Mouse (Mus musculus): Measurements from ENCODE around the gene Gm10799.
"Not testable (repeated sequence)": the region's sequence is repeated elsewhere in the genome, so short reads cannot be mapped to it uniquely, and the experiment has no call there.

Gene Gm10799

DNA sequence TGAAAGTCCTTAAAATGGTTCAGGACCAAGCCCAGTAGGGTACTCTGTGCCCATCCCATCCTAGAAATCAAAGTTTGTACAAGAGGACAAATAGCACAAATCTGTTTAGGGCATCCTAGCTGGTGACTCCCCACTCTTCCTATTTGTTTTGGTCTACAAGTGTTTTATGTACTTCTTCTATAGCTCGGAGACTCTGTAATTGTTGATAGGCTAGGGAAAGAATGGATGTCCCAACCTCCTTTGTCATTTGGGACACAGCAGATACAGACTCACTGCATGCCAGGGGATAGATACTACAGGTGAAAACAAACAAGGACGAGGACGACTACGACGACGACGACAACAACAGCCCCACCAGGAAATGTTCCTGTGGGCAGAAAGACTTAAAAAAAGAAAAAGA is at the start of gene Gm10799:
Gm10799 (minus strand) TSS at position 101 of the 400 bp plus-strand sequence.
- not testable (repeated sequence) for DNase-seq (ENCODE audit: low spot score)

DNA sequence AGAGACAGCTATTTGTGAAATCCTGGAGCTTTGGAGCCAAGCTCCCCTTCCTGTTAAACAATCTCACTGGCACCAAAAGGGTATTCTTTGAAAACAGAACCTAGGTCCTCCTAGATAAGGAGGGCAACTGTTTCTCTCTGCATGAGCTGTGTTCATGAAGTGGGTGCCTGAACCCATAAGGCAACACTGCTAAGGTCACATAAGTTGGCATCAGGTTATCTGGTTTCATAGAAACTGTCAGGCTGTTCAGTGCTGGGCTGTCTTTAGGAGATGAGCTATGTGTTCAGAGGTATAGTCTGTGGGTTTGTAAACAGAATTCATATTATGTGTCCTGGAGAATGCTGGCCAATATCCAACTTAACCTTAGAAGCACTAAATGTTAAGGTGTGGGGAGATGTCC is 48.8 kb upstream of the Gm10799 start:
- DNase-seq (ENCODE audit: low spot score), result not testable (repeated sequence)

DNA sequence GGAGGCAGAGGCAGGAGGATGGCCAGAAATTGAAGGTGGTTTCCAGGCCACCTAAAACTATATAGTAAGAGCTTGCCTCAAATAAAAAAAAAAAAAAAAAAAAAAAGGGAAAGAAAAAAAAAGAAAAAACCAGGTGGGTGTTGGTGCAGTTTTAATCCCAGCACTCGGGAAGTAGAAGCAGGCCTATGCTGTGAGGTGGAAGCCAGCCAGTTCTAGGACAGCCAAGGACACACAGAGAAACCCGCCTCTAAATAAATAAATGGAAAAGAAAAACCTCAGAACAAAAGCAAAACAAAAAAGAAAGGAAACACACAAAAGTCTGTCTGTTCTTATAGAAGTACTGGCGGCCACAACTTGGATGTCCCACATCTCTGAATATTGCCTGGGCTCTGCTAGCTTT is 46.5 kb upstream of the Gm10799 start:
- no peak for DNase-seq (ENCODE audit: low spot score)

DNA sequence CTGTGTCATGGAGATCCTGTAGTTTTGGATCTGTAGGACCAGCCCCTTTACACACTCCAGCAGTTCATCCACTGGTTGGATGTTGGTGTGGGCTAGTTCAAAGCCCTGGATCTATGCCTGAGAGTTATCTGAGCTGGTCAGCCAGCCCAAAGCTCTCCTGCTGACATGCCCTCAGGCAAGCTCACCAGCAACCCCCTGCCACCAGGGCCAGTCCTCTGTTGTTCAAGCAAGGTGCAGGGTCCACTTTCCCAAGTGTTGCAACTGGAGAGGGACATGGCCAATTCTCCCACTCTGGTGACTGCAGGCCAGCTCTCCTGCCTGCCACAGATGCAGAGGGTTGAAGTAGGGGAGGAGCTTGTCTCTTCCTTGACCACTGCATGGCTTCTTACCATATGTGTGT is 45.2 kb upstream of the Gm10799 start:
- not testable (repeated sequence) for DNase-seq (ENCODE audit: low spot score)

DNA sequence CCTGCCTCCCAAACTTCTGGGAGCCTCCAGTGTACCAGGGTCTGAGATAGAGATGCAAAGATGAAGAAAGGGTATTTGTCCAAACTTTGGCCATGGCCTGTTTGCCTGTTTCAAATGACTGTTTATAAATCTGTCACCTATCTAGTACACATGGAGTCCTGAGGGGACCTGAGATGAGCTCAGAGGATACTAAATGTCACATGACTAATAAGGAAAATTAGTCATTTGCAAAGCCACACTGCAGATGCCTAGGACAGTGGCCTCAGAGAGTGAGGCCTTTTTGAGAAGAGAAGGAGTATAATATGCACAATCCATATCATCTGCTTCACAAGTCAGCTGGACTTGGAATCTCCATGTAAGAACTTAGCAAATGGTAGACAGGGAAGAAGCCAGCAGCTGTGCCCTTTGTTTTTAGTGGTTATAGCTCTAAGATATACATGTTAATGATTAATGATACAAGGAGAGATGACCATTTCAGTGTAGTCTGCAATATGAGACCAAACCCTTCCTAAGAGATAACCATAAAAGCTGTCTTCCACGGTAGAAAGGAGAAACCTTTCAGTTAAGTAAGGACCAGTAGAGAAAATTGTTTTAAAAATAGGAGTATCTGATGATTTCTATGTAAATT is 42.9 kb upstream of the Gm10799 start:
- DNase-seq (ENCODE audit: low spot score), result not testable (repeated sequence)

DNA sequence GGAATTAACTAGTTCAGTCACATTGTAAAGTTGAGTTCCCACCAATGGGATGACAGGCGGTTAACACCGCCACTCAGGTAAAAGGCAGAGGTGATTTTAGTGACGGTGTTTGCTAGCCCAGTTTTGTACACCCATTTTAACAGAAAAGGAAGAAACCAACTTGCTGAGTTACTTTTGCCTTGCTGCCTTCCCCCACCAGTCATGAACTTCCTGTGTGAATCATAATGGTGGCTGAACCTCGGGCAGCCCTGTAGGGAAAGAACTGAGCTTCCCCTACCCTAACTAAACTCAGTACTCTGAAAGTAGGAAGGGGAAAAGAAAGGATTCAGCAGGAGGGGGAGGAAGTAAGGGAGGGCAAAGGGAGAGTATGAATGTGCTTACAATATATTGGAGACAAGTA is 41.7 kb upstream of the Gm10799 start:
- DNase-seq (ENCODE audit: low spot score), result no peak

DNA sequence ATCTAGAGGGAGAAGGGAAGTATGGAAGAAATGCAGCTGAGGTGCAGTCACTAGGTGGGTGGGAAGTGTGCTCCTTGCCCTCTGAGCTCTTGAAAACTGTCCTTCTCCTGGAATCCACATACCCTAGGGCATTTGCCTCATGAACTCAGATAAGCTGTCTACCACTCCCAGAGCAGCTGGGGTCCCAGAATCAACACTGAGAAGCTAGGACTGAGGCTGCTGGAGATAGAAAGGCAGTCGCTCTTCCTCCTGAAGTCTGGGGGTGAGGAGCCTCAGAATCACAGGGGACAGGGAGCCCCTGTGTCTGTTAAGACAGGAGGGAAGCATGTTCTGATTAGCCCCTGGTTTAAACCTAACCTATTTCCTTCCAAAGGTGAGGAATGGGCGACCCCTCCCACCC is 41.2 kb upstream of the Gm10799 start:
- no peak for DNase-seq (ENCODE audit: low spot score)

DNA sequence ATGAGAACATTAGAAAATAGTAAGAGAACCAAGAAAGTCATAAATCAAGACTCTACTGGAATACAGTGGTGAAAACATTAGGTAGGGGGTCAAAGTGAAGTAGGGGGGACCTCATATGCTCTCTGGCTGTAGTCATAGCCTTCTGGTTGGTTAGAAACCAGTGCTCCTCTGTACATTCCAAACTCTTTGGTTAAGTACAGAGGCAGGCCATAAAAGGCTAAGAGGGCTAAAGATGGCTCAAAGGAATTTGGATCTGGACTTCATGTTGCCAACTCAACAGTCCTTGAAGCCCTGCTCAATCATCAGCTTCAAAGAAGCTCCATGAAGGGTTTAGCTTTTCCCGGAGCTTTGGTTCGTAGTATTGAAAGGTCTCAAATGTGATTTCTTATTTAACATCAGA is 40.7 kb upstream of the Gm10799 start:
- not testable (repeated sequence) for DNase-seq (ENCODE audit: low spot score)

DNA sequence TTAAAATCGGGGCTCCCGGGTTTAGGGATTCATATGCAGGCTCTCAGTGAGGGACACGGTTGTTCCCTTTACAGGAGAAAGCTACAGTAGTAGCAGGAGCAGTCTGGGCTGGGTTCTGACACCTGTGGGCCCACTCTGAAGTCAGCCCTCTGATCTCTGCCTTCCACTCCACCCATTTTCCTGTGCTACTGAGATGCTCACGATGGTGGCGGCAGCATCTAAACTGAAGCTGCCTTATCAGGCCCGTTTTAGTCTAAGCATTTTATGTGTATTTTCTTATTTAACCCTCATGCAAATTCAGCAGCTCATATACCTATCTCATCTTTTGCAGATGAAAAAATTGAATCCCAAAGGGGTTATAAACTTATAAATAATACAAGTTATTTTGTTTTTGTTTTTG is 36.5 kb upstream of the Gm10799 start:
- no peak for DNase-seq (ENCODE audit: low spot score)

DNA sequence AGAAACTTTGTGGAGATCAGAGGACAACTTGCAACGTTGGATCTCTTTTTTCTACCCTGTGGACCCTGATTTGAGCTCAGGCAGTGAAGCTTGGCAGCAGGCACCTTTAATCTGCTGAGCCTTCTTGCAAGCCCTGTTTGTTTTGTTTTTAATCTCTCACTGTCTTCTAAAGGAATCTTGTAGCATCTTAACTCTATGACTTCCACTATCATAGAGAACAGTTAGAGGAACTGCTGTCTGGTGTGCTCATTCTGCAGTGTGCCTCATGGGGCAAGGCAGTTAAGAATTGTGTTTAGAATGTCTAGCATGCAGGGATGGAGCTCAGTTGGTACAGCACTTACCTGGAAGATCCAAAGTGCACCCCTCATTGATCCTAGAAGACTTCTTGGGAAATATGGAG is 31.6 kb upstream of the Gm10799 start:
- DNase-seq (ENCODE audit: low spot score), result no peak

DNA sequence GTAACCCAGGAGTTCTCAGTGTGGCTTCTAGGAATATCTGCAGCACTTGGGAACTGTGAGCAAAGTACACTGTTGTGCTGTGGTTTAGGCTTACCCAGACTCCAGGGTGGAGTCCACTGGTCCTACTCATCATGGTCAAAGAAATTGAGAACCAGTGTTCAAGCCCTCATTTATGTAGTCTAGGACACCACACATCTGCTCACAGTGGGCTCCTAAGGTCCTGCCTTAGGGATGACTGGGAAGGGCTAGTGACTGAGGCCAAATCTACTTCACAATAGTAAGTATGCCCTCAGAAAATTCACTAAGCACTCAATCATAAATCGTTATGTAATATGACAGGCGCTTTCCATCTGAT is 30.9 kb upstream of the Gm10799 start:
- DNase-seq (ENCODE audit: low spot score), result no peak

DNA sequence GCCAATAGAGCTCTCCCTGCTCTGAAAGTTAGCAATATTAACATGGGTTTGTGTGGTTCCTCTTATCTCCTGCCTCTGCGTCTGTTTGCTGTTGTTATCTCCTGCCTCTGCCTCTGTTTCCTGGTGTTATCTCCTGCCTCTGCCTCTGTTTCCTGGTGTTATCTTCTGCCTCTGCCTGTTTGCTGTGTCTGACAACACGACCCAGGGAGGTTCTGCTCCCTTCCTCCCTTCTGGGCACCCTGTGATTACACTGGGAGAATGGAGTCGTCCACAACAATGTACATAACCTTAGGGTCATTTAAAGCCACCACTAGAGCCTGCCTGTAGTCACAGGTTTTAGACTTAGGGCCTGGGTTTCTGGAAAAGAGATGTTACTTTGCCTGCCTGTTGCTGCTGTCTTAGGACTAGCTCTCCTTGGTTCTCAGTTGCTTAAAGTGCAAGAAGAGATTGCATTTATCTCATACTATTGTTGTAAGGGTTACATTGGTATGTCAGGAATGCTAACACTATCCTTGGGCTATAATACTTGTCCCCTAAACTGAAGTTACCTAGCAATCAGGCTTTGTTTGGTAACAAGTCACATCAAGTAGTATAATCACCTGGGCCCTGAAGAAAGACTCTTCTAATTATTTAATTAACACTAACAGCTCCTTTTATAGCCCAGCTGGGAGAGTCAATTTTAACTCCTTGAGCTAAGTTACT is 30.3 kb upstream of the Gm10799 start:
- no peak for DNase-seq (ENCODE audit: low spot score)

DNA sequence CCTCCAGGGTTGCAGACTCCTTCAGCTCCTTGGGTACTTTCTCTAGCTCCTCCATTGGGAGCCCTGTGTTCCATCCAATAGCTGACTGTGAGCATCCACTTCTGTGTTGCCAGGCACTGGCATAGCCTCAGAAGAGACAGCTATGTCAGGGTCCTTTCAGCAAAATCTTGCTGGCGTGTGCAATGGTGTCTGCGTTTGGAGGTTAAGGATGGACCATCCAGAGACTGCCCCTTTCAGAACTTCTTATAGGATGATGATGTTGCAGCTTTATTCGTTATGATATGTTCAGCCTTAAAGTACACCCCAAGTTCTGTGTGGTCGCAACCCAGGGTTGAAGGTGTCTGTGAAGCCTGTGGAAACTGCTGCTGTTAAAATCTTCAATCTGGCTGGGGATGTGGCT is 29.0 kb upstream of the Gm10799 start:
- DNase-seq (ENCODE audit: low spot score), result not testable (repeated sequence)

DNA sequence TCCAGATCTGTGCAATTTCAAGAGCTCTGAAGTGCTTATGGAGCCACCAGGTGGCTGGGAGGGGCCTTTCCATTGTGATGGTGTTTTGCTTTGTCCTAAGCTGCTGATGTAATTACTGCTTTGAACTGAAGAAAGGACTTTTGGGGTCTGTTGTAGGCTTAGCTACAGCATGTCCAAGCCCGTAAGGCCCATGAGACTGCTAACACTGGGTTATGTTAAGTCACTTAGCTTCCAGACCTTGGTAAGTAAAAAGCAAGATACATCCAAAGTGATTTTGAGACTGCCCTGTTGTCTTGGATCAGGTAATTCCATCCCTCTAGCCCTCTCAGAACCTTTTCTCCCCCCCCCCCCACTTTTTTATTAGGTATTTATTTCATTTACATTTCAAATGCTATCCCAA is 28.4 kb upstream of the Gm10799 start:
- not testable (repeated sequence) for DNase-seq (ENCODE audit: low spot score)

DNA sequence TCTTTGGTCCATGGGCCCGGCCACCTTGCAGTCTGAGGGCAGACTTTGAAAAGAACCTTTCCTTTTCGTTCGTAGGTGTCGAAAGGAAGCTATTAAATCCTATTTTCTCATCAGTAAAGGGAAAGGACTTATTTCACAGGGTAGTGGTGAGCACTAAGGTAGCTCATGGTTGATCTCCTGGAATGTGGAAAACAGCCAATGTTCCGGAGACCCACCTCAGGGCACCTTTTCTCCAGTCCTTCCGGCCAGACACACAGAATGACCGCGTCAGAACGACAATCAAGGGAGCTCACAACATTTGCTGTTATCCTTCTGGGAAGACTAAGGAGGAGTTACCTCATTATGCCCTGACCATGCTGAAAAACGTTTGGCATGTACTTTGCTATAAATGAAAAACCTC is 27.9 kb upstream of the Gm10799 start:
- DNase-seq (ENCODE audit: low spot score), result no peak

DNA sequence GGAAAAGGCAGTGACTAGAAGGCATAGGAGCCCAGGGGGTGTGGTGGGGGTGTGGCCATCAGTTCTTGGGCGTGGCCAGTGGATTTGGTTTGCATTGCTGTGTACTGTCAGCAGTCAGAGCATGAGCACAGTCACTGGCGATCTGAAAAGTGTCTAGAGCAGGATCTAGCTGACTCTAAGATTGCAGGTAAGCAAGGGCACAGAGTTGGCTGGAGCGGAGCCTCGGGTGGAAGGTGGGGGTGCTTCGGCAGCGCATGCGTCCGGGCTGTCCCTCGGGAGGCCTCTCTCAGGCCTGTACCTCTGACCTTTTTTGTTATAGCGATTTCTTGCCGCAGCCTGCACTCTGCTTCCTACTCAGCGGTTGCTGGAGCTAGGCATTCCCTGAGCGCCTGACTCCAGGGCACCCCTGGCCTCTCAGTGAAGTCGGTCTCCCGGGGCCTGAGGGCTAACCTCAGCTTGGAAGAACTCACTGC is 27.4 kb upstream of the Gm10799 start, which contains the start of gene Cd59a:
Cd59a (plus strand) TSS at position 61 of the 473 bp plus-strand sequence.
- peak; percentile 81 for DNase-seq (ENCODE audit: low spot score)

DNA sequence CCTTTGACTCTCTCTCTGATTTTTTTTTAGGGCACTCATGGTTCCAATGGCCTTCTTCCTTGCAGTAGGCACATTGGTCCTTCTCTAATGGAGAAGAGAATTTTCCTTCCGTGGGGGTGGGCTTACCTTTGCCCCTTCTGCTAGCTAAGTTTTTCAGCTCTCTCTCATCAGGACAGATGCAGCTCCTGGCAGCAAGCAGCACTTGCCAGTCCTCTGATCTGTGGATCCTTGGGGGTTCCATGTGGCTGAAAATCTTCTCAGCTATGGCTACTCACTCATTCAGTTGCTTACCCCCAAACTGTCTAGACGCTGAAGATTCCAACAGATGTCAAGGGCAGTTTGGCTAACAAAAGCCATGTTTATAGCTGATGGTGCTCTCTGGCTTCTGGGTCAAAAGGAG is 25.0 kb upstream of the Gm10799 start:
- no peak for DNase-seq (ENCODE audit: low spot score)

DNA sequence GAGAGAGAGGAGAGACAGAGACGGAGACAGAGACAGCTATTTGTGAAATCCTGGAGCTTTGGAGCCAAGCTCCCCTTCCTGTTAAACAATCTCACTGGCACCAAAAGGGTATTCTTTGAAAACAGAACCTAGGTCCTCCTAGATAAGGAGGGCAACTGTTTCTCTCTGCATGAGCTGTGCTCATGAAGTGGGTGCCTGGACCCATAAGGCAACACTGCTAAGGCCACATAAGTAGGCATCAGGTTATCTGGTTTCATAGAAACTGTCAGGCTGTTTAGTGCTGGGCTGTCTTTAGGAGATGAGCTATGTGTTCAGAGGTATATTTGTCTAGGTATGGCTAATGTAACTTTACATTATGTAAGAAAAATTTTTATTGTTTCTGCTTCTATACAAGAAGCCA is 19.2 kb upstream of the Gm10799 start:
- not testable (repeated sequence) for DNase-seq (ENCODE audit: low spot score)

DNA sequence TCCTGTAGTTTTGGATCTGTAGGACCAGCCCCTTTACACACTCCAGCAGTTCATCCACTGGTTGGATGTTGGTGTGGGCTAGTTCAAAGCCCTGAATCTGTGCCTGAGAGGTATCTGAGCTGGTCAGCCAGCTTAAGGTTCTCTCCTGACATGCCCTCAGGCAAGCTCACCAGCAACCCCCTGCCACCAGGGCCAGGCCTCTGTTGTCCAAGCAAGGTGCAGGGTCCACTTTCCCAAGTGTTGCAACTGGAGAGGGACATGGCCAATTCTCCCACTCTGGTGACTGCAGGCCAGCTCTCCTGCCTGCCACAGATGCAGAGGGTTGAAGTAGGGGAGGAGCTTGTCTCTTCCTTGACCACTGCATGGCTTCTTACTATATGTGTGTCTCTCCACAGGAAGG is 15.7 kb upstream of the Gm10799 start:
- not testable (repeated sequence) for DNase-seq (ENCODE audit: low spot score)

DNA sequence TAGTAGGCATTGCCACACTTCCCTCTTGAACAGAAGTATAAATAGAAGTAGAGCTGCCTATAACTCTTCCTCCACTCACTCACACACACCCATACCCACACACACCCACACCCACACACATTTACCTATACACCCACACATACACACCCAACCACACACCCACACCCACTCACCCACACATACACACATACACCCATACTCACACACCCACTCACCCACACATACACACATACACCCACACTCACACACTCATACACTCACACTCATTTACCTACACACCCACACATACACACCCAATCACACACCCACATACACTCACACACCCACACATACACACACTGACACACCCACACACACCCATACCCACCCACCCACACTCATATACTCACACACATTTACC is 14.1 kb upstream of the Gm10799 start:
- DNase-seq (ENCODE audit: low spot score), result no peak

DNA sequence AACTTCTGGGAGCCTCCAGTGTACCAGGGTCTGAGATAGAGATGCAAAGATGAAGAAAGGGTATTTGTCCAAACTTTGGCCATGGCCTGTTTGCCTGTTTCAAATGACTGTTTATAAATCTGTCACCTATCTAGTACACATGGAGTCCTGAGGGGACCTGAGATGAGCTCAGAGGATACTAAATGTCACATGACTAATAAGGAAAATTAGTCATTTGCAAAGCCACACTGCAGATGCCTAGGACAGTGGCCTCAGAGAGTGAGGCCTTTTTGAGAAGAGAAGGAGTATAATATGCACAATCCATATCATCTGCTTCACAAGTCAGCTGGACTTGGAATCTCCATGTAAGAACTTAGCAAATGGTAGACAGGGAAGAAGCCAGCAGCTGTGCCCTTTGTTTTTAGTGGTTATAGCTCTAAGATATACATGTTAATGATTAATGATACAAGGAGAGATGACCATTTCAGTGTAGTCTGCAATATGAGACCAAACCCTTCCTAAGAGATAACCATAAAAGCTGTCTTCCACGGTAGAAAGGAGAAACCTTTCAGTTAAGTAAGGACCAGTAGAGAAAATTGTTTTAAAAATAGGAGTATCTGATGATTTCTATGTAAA is 13.2 kb upstream of the Gm10799 start:
- not testable (repeated sequence) for DNase-seq (ENCODE audit: low spot score)

DNA sequence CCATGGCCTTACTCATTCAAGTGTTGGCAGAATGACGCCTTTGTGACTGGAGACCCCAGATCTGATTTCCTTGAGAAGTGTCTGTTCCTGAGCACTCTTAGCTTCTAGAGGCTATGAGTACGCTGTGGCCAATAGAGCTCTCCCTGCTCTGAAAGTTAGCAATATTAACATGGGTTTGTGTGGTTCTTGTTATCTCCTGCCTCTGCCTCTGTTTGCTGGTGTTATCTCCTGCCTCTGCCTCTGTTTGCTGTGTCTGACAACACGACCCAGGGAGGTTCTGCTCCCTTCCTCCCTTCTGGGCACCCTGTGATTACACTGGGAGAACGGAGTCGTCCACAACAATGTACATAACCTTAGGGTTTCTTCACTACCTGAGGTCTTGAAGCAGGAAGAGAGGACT is 9.9 kb upstream of the Gm10799 start:
- DNase-seq (ENCODE audit: low spot score), result not testable (repeated sequence)

DNA sequence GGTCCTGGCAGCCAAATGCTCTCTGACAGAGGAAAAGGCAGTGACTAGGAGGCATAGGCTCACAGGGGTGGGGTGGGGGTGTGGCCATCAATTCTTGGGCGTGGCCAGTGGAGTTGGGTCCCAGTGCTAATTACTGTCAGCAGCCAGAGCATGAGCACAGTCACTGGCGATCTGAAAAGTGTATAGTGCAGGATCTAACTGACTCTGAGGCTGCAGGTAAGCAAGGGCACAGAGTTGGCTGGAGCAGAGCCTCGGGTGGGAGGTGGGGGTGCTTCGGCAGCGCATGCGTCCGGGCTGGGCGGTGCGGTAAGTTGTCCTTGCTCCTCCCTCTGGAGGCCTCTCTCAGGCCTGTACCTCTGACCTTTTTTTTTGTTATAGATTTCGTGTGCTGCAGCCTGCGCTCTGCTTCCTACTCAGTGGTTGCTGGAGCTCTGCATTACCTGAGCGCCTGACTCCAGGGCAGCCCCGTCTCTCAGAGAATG is 1.4 kb upstream of the Gm10799 start, which contains the start of gene Cd59b:
Cd59b (plus strand) TSS at position 146 of the 482 bp plus-strand sequence.
- no peak for DNase-seq (ENCODE audit: low spot score)
